Mouse (Mus musculus) heart, embryonic 12.5 days (tissue): Measurements from ENCODE around the gene Fam81a. TPM values are rescaled to one million over a fixed set of nuclear protein-coding genes. Genes with fewer than 3 reads are reported as not detected.

ENCODE experiments used
- ATAC-seq: fragments of 200-750 bp; cut with Nextera tagmentation; 2 replicates; pipeline ENCODE4 v1.8.0; 2017; ENCODE audit warnings: moderate TSS enrichment, moderate library complexity; ENCODE audit not compliant: insufficient number of reproducible peaks, low FRiP score
- H3K27ac ChIP-seq: fragments of 300-500 bp; sonication (generic); 2 replicates; pipeline ENCODE4 v1.5.1; 2016; ENCODE audit warnings: mild to moderate bottlenecking, moderate library complexity; ENCODE audit not compliant: poor library complexity, severe bottlenecking
- H3K27me3 ChIP-seq: fragments of 300-500 bp; sonication (generic); replicated peaks from 2 replicates; pipeline ENCODE4 v1.6.1; 2016; ENCODE audit warnings: mild to moderate bottlenecking, moderate library complexity
- H3K36me3 ChIP-seq: fragments of 300-500 bp; sonication (generic); 2 replicates; pipeline ENCODE4 v1.6.1; 2016; ENCODE audit warnings: mild to moderate bottlenecking, moderate library complexity
- H3K4me1 ChIP-seq: fragments of 300-500 bp; sonication (generic); replicated peaks from 2 replicates; pipeline ENCODE4 v1.6.1; 2016; ENCODE audit warnings: mild to moderate bottlenecking
- H3K4me2 ChIP-seq: fragments of 300-500 bp; sonication (generic); 2 replicates; pipeline ENCODE4 v1.6.1; 2016; ENCODE audit warnings: mild to moderate bottlenecking, moderate library complexity
- H3K4me3 ChIP-seq: fragments of 300-500 bp; sonication (generic); 2 replicates; pipeline ENCODE4 v1.5.1; 2016; ENCODE audit warnings: mild to moderate bottlenecking
- H3K9ac ChIP-seq: fragments of 300-500 bp; sonication (generic); 2 replicates; pipeline ENCODE4 v1.6.1; 2016; ENCODE audit warnings: mild to moderate bottlenecking, moderate library complexity
- H3K9me3 ChIP-seq: fragments of 300-500 bp; sonication (generic); replicated peaks from 2 replicates; pipeline ENCODE4 v1.6.1; 2016; ENCODE audit warnings: mild to moderate bottlenecking, moderate library complexity
- whole genome bisulfite sequencing: fragments of 180-500 bp; shearing (Covaris S2); methylation state at CpG from one replicate; pipeline ENCODE4 v1.1.7; 2016; 5-methylcytosine and 5-hydroxymethylcytosine counted together
- polyA plus RNA-seq: library from polyadenylated mRNA; unstranded; fragments of >200 nt; fragmentation: Nextera tagmentation; extraction: Ambion mirVana; gene quantifications from 2 replicates; pipeline ENCODE4 v1.2.1, GENCODE M21; 2016

The Fam81a gene
- polyA plus RNA-seq, 1 experiment from 2014 or later: 31.5 TPM

DNA sequence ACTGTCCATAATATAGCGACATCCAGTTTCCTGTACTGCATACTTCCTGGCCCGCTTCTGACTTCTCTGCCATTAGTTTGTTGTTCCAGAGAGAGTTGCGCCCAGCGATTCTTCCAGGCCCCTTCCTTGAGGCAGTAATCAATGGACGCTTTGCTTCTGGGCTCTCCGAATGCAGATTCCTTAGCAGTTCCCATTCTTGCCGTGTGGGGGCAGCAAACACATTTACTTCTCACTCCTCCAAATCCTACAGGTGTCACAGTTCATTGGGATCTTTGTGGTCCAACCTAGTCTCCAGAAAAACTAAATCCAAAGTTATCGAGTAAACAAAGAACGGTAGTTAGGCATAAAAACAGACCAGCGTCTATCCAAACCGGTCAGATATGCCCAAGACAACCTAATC is 58.3 kb downstream of the Fam81a start:
- Histone ChIP-seq H3K4me2 (no peak overlapping the region), H3K27me3 (no peaks in the 10 kb centered on the region), H3K27ac (no peak overlapping the region), H3K4me1 (0 out of 2 replicates have a peak, but pooled peaks cover 6% of the 10 kb centered on the region), H3K4me3 (no peak overlapping the region), H3K9me3 (0 out of 2 replicates have a peak, but pooled peaks cover 5% of the 10 kb centered on the region), H3K9ac (no peak overlapping the region), H3K36me3 (no peaks in the 10 kb centered on the region)
- ATAC-seq: no peak
- 56% methylated on average over 11 of the region's 11 CpGs for WGBS

DNA sequence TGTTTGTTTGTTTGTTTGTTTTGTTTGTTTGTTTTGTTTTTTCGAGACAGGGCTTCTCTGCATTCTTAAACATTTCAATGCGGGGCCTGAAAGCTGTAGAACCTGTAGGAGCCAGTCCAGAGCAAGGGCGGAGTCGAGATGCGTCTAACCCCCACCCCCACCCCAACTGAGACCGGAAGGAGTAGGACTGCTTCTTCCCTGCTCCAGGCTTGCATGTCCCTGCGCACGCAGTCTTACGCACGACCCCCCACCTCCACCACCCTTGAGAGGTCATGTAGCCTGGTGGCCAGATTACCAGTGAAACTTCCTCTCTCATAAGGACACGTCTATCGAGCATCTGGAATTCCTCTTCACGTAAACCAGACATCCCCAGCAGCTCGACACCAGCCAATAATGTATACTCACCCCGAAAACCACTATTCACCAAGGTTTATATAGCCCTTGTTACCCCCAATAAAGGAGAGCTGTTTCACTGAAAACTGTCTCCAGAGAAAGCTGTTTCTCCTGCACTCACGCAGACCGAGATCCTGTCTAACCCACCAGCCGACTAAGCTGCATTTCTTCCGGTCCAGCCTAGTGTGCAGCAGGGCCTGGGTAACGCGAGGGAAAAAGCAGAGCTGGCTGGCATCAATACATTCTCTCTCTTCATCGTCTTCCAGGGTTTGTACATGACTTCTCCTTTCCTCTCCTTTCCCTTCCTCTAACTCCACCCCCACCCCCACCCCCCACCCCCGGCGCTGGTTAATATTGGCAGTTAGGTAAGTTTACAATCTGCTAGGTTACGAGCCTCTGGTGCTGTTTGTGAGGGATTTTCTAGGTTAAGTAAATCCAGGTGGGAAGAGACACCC is 59.8 kb downstream of the Fam81a start:
- Histone ChIP-seq H3K4me2 (no peak overlapping the region), H3K4me1 (no peaks in the 10 kb centered on the region), H3K27me3 (no peaks in the 10 kb centered on the region), H3K9ac (no peak overlapping the region), H3K9me3 (0 out of 2 replicates have a peak, but pooled peaks cover 5% of the 10 kb centered on the region), H3K27ac (no peak overlapping the region), H3K36me3 (no peaks in the 10 kb centered on the region), H3K4me3 (no peak overlapping the region)
- 59% methylated on average over 25 of the region's 25 CpGs for WGBS
- ATAC-seq: no peak

DNA sequence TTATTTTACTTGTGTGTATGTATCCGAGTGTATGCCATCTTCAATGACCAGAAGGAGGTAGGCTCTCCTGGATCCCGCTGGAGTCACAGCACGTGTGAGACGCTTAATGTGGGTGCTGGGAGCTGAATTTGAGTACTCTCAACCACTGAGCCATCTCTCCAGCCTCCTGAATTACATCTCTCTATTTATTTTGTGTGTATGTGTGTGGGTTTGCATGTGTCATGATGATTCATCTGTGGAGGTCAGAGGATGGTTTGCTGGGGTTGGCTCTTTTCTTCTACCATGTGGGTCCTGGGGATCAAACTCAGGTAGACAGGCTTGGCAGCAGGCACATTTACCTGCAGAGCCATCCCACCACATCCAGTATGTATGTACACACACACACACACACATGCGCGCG is 60.6 kb downstream of the Fam81a start:
- WGBS: 89% methylated on average over 7 of the region's 7 CpGs
- Histone ChIP-seq H3K9ac (no peak overlapping the region), H3K4me1 (no peaks in the 10 kb centered on the region), H3K4me3 (no peak overlapping the region), H3K9me3 (0 out of 2 replicates have a peak, but pooled peaks cover 5% of the 10 kb centered on the region), H3K27ac (no peak overlapping the region), H3K4me2 (no peak overlapping the region), H3K27me3 (no peaks in the 10 kb centered on the region; the same call in 1 of the 2 replicates), H3K36me3 (no peaks in the 10 kb centered on the region)
- no peak for ATAC-seq

GRCm38 (mm10) chr9:70080976-70081375 is 61.4 kb downstream of the Fam81a start:
- 0 out of 2 replicates have a peak, but pooled peaks cover 5% of the 10 kb centered on the region for H3K9me3 ChIP-seq
- no peak for ATAC-seq
- 68% methylated on average over 2 of the region's 2 CpGs for WGBS

DNA sequence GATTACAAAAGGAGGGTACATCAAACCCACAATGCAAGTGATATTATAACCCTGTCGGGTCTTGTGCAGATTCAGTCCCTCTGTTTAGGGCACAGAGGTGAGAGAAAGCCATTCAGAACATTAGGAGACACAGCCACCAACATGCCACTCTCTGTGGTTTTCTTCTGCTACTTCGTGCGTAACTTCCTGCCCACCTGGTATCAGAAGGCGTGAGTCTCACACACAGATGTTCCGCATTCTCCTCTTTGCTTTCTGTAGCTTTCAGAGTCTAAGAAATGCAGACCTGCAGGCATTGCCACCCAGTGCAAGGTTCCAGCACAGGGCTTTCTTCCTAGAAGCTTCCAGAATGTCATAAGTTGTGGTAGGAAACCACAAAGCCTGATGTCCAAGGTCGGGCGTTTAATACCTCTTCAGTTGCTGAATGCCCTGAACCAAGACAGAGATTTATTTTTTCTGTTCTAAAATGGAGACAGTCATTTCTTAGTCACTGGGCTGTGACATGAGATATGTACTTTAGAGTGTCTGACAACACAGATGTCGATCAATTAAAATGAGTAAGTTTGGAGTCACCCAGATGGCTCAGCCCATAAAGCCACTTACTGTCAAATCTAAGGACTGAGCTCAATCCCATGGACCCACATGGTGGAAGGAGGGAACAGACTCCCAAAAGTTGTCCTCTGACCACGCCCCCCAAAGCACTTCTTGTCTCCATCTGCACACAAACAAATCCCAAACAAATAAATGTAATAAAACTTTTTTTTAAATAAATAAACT is 62.1 kb downstream of the Fam81a start:
- H3K4me1 ChIP-seq: no peaks in the 10 kb centered on the region
- ATAC-seq: no peak
- H3K27me3 ChIP-seq: peaks cover 6% of the 10 kb centered on the region; the same call in 1 of the 2 replicates
- H3K4me3 ChIP-seq: no peak overlapping the region
- no peak overlapping the region for H3K4me2 ChIP-seq
- H3K9ac ChIP-seq: no peak overlapping the region
- no peak overlapping the region for H3K27ac ChIP-seq
- H3K9me3 ChIP-seq: 0 out of 2 replicates have a peak, but pooled peaks cover 5% of the 10 kb centered on the region
- 86% methylated on average over 9 of the region's 9 CpGs for WGBS
- no peaks in the 10 kb centered on the region for H3K36me3 ChIP-seq

More at GRCm38 (mm10) chr9:70080976-70081375, 61.4 kb downstream of the Fam81a start:
- no peak overlapping the region for H3K4me2 ChIP-seq
- H3K27ac ChIP-seq: no peak overlapping the region
- no peaks in the 10 kb centered on the region for H3K36me3 ChIP-seq
- no peaks in the 10 kb centered on the region; the same call in 1 of the 2 replicates for H3K27me3 ChIP-seq
- H3K4me1 ChIP-seq: no peaks in the 10 kb centered on the region
- no peak overlapping the region for H3K4me3 ChIP-seq
- no peak overlapping the region for H3K9ac ChIP-seq

GRCm38 (mm10) chr9:70078034-70078433 is 64.3 kb downstream of the Fam81a start:
- WGBS: 83% methylated on average over 3 of the region's 3 CpGs
- ATAC-seq: no peak
- no peak overlapping the region for H3K4me3 ChIP-seq

DNA sequence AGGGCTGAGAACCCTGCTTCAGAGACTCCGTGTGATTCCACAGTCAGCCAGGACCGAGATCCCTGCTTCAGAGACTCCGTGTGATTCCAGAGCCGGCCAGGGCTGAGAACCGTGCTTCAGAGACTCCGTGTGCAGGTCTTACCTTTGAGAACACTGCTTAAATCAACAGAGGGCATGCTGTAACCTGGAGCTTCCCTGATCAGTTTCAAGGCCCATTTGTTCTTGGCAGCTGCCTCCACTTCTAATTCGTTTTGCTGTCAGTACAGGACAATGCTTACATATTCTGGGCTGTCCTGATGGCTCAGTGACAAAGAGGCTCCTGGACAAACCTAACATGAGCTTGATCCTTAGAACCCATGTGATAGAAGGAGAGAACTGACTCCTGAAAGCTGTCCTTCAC is 65.2 kb downstream of the Fam81a start:
- Histone ChIP-seq H3K27ac (no peak overlapping the region), H3K9me3 (no peaks in the 10 kb centered on the region), H3K4me2 (no peak overlapping the region), H3K4me1 (no peaks in the 10 kb centered on the region), H3K36me3 (no peaks in the 10 kb centered on the region), H3K4me3 (no peak overlapping the region), H3K27me3 (peaks cover 6% of the 10 kb centered on the region; the same call in 1 of the 2 replicates), H3K9ac (no peak overlapping the region)
- ATAC-seq: no peak
- 73% methylated on average over 7 of the region's 7 CpGs for WGBS

More at GRCm38 (mm10) chr9:70078034-70078433, 64.3 kb downstream of the Fam81a start:
- no peak overlapping the region for H3K27ac ChIP-seq
- H3K36me3 ChIP-seq: no peaks in the 10 kb centered on the region
- H3K27me3 ChIP-seq: peaks cover 6% of the 10 kb centered on the region; the same call in 1 of the 2 replicates
- H3K4me2 ChIP-seq: no peak overlapping the region
- H3K9ac ChIP-seq: no peak overlapping the region
- no peaks in the 10 kb centered on the region for H3K9me3 ChIP-seq
- no peaks in the 10 kb centered on the region for H3K4me1 ChIP-seq

GRCm38 (mm10) chr9:70072387-70072786 is 70.0 kb downstream of the Fam81a start:
- Histone ChIP-seq H3K4me3 (no peak overlapping the region), H3K4me2 (no peak overlapping the region), H3K27ac (no peak overlapping the region), H3K9me3 (no peaks in the 10 kb centered on the region), H3K27me3 (peaks cover 6% of the 10 kb centered on the region; the same call in 1 of the 2 replicates), H3K9ac (no peak overlapping the region), H3K4me1 (peaks cover 8% of the 10 kb centered on the region; the same call in 1 of the 2 replicates), H3K36me3 (no peaks in the 10 kb centered on the region)
- ATAC-seq: no peak
- 69% methylated on average over 8 of the region's 8 CpGs for WGBS

DNA sequence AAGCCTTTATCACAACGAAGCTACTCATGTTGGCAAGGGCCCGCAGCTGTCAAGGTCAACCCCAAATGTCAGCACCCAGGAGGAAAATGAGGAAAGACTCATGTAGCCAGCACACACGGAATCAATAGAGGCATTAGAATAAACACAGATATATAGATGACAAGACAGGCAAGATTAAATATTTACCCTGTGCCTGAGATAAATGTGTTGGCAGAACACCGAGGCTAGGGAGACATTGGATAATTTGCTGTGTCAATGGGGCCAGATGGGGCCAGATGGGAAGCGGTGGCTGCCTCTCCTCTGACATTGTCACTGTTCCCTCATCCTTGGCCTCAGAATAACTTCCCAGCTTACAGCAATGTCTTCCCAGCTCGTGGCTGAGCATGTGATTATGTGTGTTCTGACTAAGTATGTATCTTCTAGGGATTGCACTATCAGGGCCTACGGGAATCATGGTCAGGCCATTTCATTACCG is 72.4 kb downstream of the Fam81a start:
- H3K4me3 ChIP-seq: no peak overlapping the region
- H3K4me1 ChIP-seq: peaks cover 8% of the 10 kb centered on the region; the same call in 1 of the 2 replicates
- H3K36me3 ChIP-seq: no peaks in the 10 kb centered on the region
- no peak overlapping the region for H3K9ac ChIP-seq
- no peak overlapping the region for H3K4me2 ChIP-seq
- WGBS: 61% methylated on average over 8 of the region's 8 CpGs
- no peaks in the 10 kb centered on the region for H3K9me3 ChIP-seq
- no peak for ATAC-seq
- H3K27ac ChIP-seq: no peak overlapping the region
- H3K27me3 ChIP-seq: no peaks in the 10 kb centered on the region

DNA sequence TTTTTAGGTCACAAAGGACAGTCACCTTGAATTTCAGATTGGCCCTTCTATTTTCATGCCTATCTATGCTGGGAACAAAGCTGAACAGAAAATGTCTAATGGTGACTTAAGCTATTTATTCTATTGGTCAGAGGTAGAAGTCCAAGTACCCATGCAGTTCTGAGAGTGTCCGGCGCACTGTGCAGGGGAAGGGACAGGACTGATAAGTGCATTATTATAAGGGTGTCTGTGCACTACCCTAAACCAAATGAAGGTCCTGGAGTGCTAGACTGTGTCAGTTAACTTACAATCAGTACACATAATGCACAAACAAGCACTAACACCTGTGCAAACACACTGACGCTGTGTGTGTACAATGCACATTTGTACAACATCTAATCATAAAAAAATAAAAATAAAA is 74.9 kb downstream of the Fam81a start:
- Histone ChIP-seq H3K36me3 (no peaks in the 10 kb centered on the region), H3K4me3 (no peak overlapping the region), H3K9me3 (no peaks in the 10 kb centered on the region), H3K27ac (no peak overlapping the region), H3K4me1 (peaks cover 8% of the 10 kb centered on the region; the same call in 1 of the 2 replicates), H3K4me2 (no peak overlapping the region), H3K27me3 (no peaks in the 10 kb centered on the region), H3K9ac (no peak overlapping the region)
- 85% methylated on average over 3 of the region's 3 CpGs for WGBS
- ATAC-seq: no peak

DNA sequence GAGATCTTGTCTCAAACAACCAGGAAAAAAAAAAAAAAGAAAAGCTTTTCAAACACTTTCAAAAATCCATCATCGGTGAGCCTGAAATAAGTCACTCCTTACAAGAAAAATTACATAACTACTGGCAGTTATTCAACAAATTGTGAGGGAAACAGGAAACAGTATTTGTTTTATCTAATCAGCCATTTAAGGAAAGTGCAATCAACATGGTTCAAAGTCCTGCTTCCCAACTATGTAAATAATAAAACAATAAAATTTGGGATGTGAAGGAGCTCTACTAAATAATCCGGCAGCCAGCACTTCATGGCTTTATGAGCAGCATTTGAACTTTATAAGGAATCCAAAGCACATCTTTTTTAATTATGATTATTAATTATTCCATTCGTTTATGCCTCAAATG is 80.3 kb downstream of the Fam81a start:
- Histone ChIP-seq H3K9ac (no peak overlapping the region), H3K27me3 (no peaks in the 10 kb centered on the region), H3K27ac (no peak overlapping the region), H3K36me3 (no peaks in the 10 kb centered on the region), H3K4me2 (no peak overlapping the region), H3K9me3 (no peaks in the 10 kb centered on the region), H3K4me1 (no peaks in the 10 kb centered on the region), H3K4me3 (no peak overlapping the region)
- WGBS: 76% methylated on average over 3 of the region's 3 CpGs
- ATAC-seq: no peak
